Mouse (Mus musculus) B cell, adult 2 months (primary cell): ENCODE measurements around the gene Rps19bp1.
A peak's percentile ranks its signal among the peaks of the same experiment; 100 is the strongest.

Source experiments
- DNase-seq, 2 experiments: peaks; one replicate each; pipeline ENCODE4 v3.0.0; 2022

The Rps19bp1 gene

DNA sequence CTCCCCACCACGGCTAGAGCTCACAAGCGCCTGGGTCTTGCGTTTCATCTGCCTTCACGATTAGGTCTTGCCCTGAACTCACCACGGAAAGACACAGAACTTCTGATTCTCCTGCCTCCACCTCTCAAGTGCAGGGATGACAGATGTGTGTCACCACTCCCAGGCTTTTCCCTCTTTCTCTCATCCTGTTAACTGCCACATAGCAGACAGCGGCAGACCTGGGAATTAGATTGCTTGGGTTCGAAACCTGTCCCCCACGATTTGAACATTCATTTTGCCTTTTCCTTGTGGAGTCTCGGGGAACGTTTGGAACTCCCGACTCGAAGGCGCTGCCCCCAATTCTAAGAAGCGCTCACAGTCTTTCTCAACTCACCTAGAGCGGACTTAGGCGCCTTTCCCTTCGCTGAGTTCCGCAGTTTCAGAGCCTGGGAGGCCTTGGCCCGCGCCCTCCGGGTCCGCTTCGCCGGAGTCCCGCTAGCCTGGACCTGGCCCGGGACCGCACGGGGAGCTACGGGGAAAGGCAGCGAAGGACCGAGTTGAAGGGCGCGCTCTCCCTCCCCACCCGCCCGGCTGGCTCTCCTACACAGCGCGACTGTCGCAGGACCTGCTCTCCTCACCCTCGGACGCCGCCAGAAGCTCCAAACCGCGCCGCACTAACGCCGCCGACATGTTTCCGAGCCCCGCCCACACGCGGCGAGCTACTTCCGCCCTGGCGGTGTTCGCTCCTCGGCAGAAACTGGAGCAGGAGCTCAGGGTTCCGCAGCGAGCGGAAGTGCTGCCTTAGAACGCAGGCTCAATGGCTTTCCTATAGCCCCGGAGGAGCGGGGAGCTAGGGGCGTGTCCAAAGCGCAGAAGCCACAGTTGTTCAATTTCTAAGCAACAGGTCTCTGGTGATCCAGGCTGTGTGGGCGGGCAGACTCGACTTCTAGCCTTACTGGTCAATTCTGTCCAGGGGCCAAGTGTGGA lies at the start of gene Rps19bp1:
Gene Rps19bp1, minus strand, starts transcription at position 706 of the 966 bp plus-strand sequence.
- DNase-seq = peak; percentile 92

DNA sequence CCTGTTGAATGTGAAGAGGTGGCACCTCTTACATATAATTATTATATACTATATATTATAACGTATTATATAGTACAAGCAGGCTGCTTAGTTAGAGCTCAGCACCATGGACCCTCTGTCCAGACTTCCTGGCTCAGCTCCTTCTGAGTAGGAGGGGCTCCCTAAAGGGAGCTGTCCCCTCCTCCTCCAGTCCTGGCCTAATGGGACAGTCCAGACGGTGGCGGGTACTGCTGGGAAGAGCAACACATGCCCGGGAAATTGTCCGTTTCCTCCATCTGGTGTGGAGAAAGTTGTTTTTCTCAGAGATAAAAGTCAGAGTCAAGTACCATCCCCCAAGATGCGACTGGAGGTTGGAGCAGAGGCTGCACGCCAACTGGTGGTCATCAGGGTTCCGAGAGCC lies 42.0 kb upstream of the Rps19bp1 start:
- no peak for DNase-seq

DNA sequence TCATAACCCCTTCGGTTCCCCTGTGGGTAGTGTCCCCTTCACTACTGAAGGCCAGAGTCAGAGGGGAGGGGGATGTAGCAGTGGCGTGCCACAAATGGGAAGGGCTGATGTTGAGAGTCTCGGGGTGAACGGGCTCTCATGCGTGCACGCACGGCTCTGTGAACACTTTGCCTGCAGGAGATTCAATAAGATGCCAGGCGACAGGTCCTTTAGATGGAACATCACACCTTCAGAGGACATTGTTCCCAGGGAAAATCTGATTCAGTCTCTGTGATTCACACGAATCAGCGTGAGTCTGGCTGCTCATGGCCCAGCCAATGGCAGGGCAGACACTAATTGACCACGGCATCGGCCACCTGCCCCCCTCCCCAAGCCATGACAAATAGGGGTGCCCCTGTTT lies 40.1 kb upstream of the Rps19bp1 start:
- DNase-seq = no peak

DNA sequence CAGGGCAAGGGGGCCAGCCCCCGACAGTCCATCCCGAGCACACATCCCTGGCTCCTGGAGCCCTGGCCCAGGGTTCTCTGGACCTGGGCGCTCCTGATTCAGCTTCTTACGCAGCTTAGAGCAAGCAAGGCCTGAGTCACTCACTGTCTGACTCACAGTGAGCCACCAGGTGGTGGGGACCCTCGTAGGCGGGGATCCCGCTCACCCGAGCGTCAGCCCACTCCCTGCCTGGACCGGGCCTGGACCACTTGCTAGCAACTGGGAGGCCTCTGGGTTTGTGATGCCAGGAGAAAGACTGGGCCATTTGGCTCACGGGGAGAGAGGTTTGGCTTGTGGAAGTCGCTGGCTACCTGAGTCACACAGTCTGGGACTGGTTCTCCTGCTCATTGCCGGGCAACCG lies 39.7 kb upstream of the Rps19bp1 start:
- DNase-seq = no peak

DNA sequence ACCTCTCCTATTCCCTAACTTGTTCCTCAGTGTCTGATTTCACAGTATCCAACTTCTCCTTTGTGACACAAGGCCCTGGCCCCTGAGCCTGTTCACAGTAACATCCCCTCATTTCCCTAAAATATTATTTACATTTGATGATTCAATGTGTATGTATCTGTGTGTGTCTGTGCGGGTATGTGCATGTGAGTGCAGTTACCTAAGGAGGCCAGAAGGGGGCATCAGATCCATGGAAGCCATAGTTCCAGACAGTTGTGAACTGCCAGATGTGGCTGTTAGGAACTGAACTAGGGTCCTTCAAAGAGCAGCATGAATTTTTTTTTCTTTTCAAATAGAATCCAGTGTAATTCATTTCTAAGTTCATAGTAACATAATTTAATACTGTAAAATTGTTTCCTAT lies 33.0 kb upstream of the Rps19bp1 start:
- DNase-seq = peak in 1 of 2 experiments; percentile 30

DNA sequence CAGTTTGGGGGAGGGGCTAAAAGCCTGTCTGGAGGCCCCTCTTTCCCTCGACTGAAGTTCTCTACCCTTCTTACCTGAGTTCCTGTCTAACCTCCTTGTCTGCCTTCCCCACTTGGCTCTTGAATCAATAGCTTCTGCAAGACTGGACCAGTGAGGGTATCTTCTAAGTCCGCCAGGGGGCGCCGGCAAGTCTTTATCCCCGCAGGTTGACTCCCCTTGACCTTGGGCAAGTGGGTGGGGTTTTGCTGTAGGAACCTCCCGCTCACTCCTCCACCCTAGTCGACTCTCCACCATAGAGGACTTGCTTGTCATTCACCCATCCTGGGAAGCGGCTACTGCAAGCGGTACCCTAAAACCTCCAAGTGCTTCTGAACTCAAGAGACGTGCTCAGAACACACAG lies 25.3 kb upstream of the Rps19bp1 start:
- peak; percentile 92 to 93 for DNase-seq

DNA sequence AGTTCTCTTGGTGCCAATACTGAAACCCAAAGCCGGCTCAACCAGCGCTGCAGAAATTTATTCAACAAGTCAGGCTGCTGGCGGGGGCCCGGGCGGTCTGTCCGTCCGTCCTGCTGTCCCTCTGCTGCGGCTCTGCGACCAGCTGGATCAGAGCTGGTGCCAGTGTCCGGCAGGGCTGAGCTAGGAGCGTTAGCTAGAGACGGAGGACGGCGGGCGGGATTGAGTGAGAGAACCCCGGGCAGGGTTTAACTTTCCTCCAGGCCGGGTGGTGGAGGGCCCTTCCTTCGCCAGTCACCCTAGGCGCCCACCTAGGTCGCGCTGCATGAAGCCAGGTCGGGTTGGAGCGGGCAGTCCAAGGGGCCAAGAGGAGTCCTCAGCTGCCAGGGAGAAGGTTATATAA lies 23.9 kb upstream of the Rps19bp1 start:
- no peak for DNase-seq

DNA sequence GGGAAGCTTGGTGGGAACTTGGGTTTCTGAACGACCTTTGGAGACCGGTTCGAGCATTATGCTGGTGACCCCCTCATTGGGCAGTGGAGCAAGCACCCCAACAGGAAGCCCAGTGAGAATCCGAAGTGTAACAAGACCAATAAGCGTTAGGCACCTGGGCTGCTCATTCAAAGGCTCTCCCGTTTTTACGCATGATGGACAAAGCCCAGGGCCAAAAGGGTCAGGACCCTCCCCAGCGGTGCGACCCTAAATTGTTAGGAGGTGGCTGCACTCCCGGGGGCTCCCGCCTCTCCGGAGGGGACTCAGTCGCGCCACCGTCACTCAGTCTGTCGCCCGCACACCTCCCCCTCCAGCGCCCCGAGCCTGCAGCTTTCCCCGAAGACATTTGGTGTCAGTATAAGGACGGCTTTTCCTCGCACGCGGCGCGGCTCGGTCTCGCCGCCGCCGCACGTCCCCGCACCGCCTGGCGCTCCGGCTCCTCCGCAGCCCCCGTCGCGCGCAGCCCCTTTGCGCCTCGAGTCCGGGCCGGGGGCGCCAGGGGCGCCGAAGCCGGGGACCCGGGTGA lies 22.8 kb upstream of the Rps19bp1 start, which contains the start of gene Cacna1i:
Gene Cacna1i, plus strand, starts transcription at position 388 of the 565 bp plus-strand sequence.
- peak in 1 of 2 experiments; percentile 30 for DNase-seq

DNA sequence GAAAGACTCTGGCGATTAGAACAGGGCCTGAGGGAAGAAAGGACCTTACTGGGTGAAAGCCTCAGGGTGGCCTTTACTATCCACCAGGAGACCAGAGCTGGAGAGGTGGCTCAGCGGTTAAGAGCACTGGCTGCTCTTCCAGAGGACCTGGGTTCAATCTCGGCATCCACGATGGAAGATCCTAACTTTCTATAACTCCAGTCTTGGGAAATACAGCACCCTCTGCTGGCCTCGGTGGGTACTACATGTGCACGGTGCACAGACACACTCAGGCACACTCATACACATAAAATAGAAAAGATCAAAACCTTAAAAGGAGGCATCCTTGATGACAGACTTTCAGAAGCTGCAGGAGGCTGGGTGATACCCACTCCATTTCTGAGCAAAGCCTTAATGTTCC lies 16.5 kb upstream of the Rps19bp1 start:
- peak; percentile 61 to 64 for DNase-seq

DNA sequence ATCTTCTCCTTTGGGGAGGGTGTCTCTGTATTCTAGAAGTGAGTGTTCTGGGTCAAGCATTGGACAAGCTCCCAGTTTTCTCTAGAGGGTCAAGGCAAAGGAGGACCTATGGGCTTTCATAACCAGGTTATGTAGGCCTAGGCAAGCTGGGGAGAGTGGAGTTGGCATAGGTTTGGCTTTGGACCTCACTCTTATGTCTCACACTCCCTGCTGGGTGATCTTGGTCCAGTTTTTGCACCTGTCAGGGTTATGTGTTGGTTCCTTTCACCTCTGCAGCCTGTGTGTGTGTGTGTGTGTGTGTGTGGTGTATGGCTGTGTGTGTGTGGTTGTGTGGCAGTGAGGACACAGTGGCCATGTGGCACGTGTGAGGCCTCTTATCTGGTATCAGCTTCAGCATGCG lies 14.9 kb upstream of the Rps19bp1 start:
- DNase-seq = no peak

DNA sequence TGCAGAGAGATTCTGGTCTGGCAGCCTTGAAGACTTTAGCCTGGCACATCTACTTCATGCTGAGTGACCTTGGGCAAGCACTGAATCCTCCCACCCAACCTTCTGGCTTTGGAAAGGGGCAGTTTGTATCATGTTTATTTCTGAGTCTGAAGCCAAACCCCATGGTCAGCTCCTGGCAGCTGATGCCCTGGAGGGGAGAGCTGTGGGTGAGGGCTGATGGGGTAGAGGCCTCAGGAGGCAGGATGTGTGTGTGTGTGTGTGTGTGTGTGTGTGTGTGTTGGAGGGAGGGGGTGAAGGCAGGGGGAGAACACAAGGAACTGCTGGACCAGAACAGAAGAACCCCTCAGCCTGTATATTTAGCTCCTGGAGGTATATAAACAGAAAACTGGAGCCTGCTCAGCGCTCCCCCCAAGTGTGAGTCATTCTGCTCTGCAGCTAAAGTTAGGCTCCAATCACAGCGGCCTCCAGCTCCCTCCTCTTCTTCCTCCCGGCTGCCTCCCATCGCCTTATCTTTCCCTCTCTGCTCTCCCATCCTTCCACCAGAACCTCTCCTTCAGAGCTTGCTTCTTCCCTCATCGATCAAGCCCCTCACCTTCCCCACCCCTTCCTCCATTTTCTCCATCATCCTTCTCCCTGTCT lies 14.1 kb upstream of the Rps19bp1 start:
- DNase-seq = no peak

DNA sequence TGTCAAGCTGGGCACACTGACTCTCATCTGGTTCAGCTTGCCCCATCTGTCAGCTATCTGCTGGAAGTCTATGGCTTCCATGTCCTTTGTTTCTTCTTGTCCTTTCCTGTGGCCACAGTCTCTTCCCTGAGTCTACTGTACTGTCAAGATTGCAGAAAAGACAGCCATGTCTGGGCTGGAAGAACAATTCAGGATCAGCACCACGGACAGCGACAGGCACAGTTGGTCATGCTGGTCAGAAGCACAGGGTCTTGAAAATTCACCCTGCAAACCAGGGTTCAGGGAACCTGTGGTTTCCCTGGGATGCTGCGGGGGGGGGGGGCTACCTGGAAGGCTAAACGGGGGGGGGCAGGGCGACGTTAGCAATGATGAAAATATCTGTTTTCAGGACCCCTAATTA lies 13.5 kb upstream of the Rps19bp1 start:
- DNase-seq = peak; percentile 68 to 71

DNA sequence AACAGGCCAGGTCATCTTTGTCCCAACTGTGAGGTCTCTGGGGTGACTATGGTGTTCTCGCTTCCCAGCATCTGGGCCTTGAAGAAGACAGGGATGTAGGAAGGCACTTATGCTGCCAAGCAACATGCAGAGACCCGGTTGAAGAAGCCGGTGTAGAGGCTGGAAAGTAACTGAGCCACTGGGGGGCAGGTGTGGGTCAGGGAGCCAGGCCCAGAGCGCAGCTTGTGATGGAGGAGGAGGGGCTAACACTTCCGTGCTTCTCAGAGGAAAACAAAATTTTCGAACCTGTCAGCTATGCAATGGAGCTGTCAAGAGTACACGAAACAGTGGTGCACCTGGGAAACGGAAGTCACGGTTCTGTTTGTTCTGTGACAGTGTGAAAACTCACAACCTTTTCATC lies 13.0 kb upstream of the Rps19bp1 start:
- no peak for DNase-seq

DNA sequence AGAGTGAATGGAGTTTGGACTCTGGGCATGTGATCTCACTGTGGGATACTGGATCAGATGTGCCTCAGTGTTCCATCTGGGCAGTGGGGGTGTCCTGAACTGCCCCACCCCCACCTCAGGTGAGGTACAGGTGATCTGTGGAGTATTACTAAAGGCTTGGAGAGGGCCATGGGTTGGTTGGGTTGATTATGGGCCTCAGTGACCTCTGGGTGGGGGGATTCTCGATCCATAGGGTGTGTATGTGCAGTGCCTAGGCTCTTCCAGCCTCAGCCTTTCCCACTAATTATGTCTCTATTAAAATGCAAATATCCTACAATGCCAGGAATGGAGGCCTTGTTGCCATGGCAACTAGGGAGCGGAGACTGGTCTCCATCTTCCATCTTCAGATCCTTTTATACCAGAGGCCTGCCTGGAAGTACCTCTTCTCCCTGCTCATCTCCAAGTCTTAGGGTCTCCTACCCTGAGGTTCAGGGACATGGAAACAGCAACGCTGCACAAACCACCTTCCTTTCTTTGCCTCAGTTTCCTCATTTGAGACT lies 7.8 kb upstream of the Rps19bp1 start:
- no peak for DNase-seq

DNA sequence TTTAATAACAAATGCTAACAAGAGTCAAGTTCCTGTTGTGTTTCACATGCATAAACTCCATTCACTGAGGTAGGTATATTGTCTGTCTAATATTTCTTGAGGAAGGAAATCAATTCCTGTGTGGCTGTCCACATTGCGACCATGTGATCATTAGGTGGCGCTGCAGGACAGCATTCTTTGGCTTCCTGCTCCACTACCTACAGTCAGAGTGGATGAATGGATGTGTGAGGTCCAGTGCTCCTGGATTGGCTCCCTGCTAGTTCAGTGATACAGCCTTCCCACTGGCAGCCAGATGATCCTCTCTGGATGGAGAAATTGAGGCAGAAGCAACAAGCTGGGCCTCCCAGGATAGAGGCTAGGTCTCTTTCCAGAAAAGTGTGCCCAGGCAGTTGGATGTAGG lies 2.2 kb upstream of the Rps19bp1 start:
- peak; percentile 80 to 81 for DNase-seq

DNA sequence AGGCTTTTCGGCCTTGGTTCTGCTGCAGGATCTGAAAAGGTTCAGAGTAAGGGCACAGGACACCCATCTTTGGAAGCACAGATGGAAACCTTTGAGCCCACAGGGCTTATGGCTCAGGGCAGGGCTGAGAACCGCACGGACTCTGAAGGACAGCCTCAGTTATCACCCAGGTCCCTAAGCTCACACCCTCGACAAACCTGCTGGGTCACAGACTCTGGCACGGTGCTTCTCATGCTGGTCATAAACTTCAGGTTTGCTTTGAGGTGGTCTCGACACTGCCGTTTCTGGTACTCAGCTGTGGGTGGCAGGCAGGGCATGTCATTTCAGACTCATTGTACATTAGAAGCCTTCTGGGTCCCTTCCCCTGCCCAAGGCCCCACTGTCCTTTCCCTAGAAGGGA lies 3.0 kb downstream of the Rps19bp1 start:
- no peak for DNase-seq

DNA sequence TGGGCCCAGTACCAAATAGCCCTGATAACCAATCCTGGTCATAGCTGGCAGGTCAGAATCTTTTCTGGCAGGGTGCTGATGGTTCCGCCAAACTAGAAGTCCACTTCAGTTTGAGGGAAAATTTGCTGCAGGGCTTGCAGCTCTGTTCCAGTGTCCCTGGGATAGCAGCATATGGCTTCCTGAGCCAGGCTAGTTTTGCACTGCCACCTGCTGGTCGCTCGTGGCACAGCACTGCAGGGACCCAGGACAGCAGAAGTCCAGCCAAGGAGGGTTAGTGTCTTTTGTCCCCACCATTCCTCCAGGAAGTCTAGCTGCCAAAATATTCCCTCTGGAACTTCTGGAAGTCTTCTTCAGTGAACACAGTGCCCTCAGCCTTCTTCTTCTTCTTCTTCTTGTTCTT lies 3.4 kb downstream of the Rps19bp1 start:
- peak; percentile 85 to 86 for DNase-seq

DNA sequence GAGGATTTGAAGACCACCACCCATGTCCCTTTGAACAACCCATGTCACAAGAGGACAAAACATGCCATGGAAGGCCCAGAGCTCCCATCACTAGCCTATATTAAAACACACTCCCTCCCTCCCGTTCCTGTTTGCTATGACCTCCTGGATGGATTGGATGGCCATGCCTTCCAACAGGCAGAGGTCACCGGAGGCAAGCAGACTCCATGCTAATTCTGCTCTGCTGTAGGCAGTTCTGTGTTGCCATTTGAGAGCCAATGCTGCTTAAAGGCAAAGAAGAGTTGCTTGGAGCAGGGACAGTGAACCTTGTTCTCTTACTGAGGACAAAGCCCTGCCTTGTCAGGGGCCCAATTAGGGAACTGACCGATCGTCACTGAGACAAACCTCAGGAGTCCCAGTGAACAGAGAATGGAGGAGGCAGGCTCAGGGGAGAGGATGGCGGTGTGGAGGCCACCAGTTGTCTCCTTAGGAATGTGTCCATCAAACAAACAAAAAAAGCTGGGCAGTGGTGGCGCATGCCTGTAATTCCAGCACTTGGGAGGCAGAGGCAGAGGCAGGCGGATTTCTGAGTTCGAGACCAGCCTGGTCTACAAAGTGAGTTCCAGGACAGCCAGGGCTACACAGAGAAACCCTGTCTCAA lies 4.6 kb downstream of the Rps19bp1 start:
- no peak for DNase-seq

DNA sequence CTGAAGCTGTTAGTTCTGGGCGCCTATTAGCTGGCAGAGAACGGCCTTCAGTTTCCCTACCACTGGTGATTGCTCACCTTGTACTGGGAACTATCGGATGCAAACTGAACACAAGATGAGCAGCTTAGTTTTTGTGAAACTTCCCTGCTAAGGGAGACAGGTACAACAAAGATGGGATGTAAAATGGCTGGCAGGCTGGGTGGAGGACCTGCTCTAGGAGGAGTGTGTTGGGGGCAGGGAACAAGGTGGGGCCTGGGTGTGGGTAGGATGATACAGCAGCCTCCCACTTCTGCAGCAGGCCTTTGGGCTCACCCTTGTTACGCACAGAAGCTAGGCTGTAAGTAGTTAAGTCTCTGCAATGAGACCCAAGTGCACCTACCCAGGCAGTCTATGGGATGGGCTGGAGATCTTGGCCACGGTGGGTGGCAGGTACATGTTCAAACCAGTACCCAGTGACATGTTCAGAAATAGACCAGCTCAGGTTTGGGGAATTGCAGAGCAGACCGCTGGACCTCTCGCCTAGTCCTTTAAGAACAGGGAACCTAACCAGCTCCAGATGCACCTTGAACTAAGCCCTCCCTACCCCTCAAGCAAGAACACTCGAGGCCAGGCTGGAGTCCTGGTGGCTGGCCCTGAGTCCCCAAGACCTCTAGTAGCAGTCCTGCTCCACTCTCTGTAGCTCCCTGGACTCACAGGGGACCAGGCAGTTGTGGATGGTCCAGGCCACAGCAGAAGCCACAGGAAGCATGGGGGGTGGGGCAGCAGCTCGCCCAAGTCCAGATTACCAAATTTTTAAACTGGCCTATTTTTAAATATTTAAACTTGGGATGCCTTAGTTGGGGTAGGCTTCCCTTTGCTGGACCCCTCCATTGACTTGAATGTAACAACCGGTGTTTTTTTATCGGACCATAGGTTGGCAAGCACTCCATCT lies 5.6 kb downstream of the Rps19bp1 start:
- peak; percentile 31 to 37 for DNase-seq

DNA sequence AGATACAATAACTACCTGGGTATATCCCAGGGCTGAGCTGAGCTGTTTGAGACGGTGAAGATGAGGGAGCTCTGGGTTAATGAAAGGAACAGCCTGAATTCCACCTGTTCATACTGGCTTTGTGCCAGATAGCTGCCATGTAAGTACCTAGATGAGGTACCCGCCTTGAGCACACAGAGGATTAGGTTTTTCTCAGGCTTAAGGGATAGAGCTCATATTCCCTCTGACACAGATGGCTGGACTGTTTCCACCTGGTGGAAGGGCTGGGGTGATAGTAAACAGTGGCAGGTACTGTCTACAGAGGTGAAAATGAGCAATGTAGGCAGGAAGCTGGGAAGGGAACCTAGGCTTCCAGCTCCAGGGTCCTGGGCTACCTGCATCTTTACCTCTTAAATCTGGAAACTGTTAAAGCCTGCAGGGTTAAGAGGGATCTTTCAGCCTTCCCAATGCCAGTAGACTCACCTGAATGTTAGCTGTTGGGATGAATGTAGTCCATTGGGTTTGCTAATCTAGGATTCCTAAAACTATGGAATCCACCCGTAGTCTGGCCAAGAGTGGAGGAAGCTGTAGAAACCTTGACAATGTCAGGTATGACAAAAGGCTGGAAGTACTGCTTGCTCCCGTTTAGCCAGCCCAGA lies 6.4 kb downstream of the Rps19bp1 start:
- peak; percentile 39 to 43 for DNase-seq
